Mouse (Mus musculus): ENCODE data around the gene Cyp8b1. TPM values are rescaled to one million over a fixed set of nuclear protein-coding genes. Genes with fewer than 3 reads are reported as not detected.

The Cyp8b1 gene
- polyA plus RNA-seq, 1 experiment, result not detected

GRCm38 (mm10) chr9:121898245-121898644 lies 17.9 kb downstream of the Cyp8b1 start, which contains the start of gene Ackr2:
Gene Ackr2, plus strand, starts transcription at chr9:121898355.
- no peak within 1 kb of the TSS for H3K4me3 ChIP-seq (replicated peaks; ENCODE audit: insufficient read depth, low read depth, low read length)
- H3K27me3 ChIP-seq (ENCODE audit: control insufficient read depth, insufficient read depth, low read length), result no peaks in the 10 kb centered on the region
- TF ChIP-seq POLR2A (IDR thresholded peaks at IDR 0.05; ENCODE audit: borderline replicate concordance, insufficient read depth, low read length) (no peak), CTCF (IDR thresholded peaks at IDR 0.05; ENCODE audit: borderline replicate concordance, insufficient read depth, low read depth, low read length) (no peak)
- WGBS, result 71% methylated on average over 9 of the region's 9 CpGs
- no peak for DNase-seq
- H3K27ac ChIP-seq (ENCODE audit: insufficient read depth, low read length), result no peak within 1 kb of the TSS
- H3K4me1 ChIP-seq (ENCODE audit: control insufficient read depth, insufficient read depth, low read length), result no peaks in the 10 kb centered on the region

GRCm38 (mm10) chr9:121896820-121897219 lies 19.3 kb downstream of the Cyp8b1 start:
- Histone ChIP-seq H3K4me3 (replicated peaks; ENCODE audit: insufficient read depth, low read depth, low read length) (no peak overlapping the region), H3K27me3 (ENCODE audit: control insufficient read depth, insufficient read depth, low read length) (no peaks in the 10 kb centered on the region), H3K27ac (ENCODE audit: insufficient read depth, low read length) (no peak overlapping the region), H3K4me1 (ENCODE audit: control insufficient read depth, insufficient read depth, low read length) (no peaks in the 10 kb centered on the region)
- no peak for DNase-seq
- WGBS, result 88% methylated on average over 4 of the region's 4 CpGs
- no peak for TF ChIP-seq CTCF (IDR thresholded peaks at IDR 0.05; ENCODE audit: borderline replicate concordance, insufficient read depth, low read depth, low read length)
- no peak for TF ChIP-seq POLR2A (IDR thresholded peaks at IDR 0.05; ENCODE audit: borderline replicate concordance, insufficient read depth, low read length)

- no peaks in the 10 kb centered on the region for H3K4me1 ChIP-seq (ENCODE audit: control insufficient read depth, insufficient read depth, low read length)
- DNase-seq, result no peak
- no peak overlapping the region for H3K27ac ChIP-seq (ENCODE audit: insufficient read depth, low read length)
- H3K4me3 ChIP-seq (replicated peaks; ENCODE audit: insufficient read depth, low read depth, low read length), result no peak overlapping the region
- 80% methylated on average over 7 of the region's 7 CpGs for WGBS
- H3K27me3 ChIP-seq (ENCODE audit: control insufficient read depth, insufficient read depth, low read length), result no peaks in the 10 kb centered on the region
- TF ChIP-seq CTCF (IDR thresholded peaks at IDR 0.05; ENCODE audit: borderline replicate concordance, insufficient read depth, low read depth, low read length), result no peak
These were observed 20.6 kb downstream of the Cyp8b1 start for GRCm38 (mm10) chr9:121895392-121895993.

GRCm38 (mm10) chr9:121894447-121894846 lies 21.7 kb downstream of the Cyp8b1 start:
- Histone ChIP-seq H3K27ac (ENCODE audit: insufficient read depth, low read length) (no peak overlapping the region), H3K4me3 (replicated peaks; ENCODE audit: insufficient read depth, low read depth, low read length) (no peak overlapping the region), H3K27me3 (ENCODE audit: control insufficient read depth, insufficient read depth, low read length) (no peaks in the 10 kb centered on the region), H3K4me1 (ENCODE audit: control insufficient read depth, insufficient read depth, low read length) (no peaks in the 10 kb centered on the region)
- 49% methylated on average over 7 of the region's 7 CpGs for WGBS
- TF ChIP-seq POLR2A (IDR thresholded peaks at IDR 0.05; ENCODE audit: borderline replicate concordance, insufficient read depth, low read length) (no peak), CTCF (IDR thresholded peaks at IDR 0.05; ENCODE audit: borderline replicate concordance, insufficient read depth, low read depth, low read length) (no peak)
- no peak for DNase-seq

GRCm38 (mm10) chr9:121892057-121892687 lies 23.9 kb downstream of the Cyp8b1 start:
- Histone ChIP-seq H3K4me3 (replicated peaks; ENCODE audit: insufficient read depth, low read depth, low read length) (no peak overlapping the region), H3K27ac (ENCODE audit: insufficient read depth, low read length) (no peak overlapping the region), H3K27me3 (ENCODE audit: control insufficient read depth, insufficient read depth, low read length) (no peaks in the 10 kb centered on the region), H3K4me1 (ENCODE audit: control insufficient read depth, insufficient read depth, low read length) (no peaks in the 10 kb centered on the region)
- 78% methylated on average over 12 of the region's 12 CpGs for WGBS
- DNase-seq, result no peak
- TF ChIP-seq POLR2A (IDR thresholded peaks at IDR 0.05; ENCODE audit: borderline replicate concordance, insufficient read depth, low read length) (no peak), CTCF (IDR thresholded peaks at IDR 0.05; ENCODE audit: borderline replicate concordance, insufficient read depth, low read depth, low read length) (no peak)

- WGBS, result 95% methylated on average over 9 of the region's 9 CpGs
- Histone ChIP-seq H3K4me3 (replicated peaks; ENCODE audit: insufficient read depth, low read depth, low read length) (no peak overlapping the region), H3K27ac (ENCODE audit: insufficient read depth, low read length) (no peak overlapping the region), H3K4me1 (ENCODE audit: control insufficient read depth, insufficient read depth, low read length) (no peaks in the 10 kb centered on the region), H3K27me3 (ENCODE audit: control insufficient read depth, insufficient read depth, low read length) (no peaks in the 10 kb centered on the region)
- TF ChIP-seq POLR2A (IDR thresholded peaks at IDR 0.05; ENCODE audit: borderline replicate concordance, insufficient read depth, low read length) (no peak), CTCF (IDR thresholded peaks at IDR 0.05; ENCODE audit: borderline replicate concordance, insufficient read depth, low read depth, low read length) (no peak)
- no peak for DNase-seq
These were observed 24.8 kb downstream of the Cyp8b1 start for GRCm38 (mm10) chr9:121891301-121891700.

GRCm38 (mm10) chr9:121890441-121890941 lies 25.6 kb downstream of the Cyp8b1 start:
- no peak for DNase-seq

GRCm38 (mm10) chr9:121889927-121890440 lies 26.1 kb downstream of the Cyp8b1 start:
- 50% methylated on average over 4 of the region's 4 CpGs for WGBS
- DNase-seq, result no peak
- Histone ChIP-seq H3K27ac (ENCODE audit: insufficient read depth, low read length) (no peak overlapping the region), H3K4me1 (ENCODE audit: control insufficient read depth, insufficient read depth, low read length) (no peaks in the 10 kb centered on the region), H3K4me3 (replicated peaks; ENCODE audit: insufficient read depth, low read depth, low read length) (no peak overlapping the region), H3K27me3 (ENCODE audit: control insufficient read depth, insufficient read depth, low read length) (no peaks in the 10 kb centered on the region)
- TF ChIP-seq CTCF (IDR thresholded peaks at IDR 0.05; ENCODE audit: borderline replicate concordance, insufficient read depth, low read depth, low read length) (no peak), POLR2A (IDR thresholded peaks at IDR 0.05; ENCODE audit: borderline replicate concordance, insufficient read depth, low read length) (no peak)

More at GRCm38 (mm10) chr9:121890441-121890941, 25.6 kb downstream of the Cyp8b1 start:
- Histone ChIP-seq H3K27me3 (ENCODE audit: control insufficient read depth, insufficient read depth, low read length) (no peaks in the 10 kb centered on the region), H3K4me1 (ENCODE audit: control insufficient read depth, insufficient read depth, low read length) (no peaks in the 10 kb centered on the region), H3K4me3 (replicated peaks; ENCODE audit: insufficient read depth, low read depth, low read length) (no peak overlapping the region), H3K27ac (ENCODE audit: insufficient read depth, low read length) (no peak overlapping the region)
- TF ChIP-seq POLR2A (IDR thresholded peaks at IDR 0.05; ENCODE audit: borderline replicate concordance, insufficient read depth, low read length) (no peak), CTCF (IDR thresholded peaks at IDR 0.05; ENCODE audit: borderline replicate concordance, insufficient read depth, low read depth, low read length) (no peak)
- 15% methylated on average over 18 of the region's 18 CpGs for WGBS

Measured in cerebellum, adult 2 months (tissue).